Mouse (Mus musculus) monocyte, adult 2 months (primary cell): Measurements from ENCODE around the gene Zfp598.
"Not testable (repeated sequence)": the region's sequence is repeated elsewhere in the genome, so short reads cannot be mapped to it uniquely, and the experiment has no call there.

Experiments used
- DNase-seq, 2 experiments: peaks; one replicate each; pipeline ENCODE4 v3.0.0; 2022; ENCODE audit warnings: low spot score in 2 of 2, low read depth in 1 of 2

Zfp598 gene

DNA sequence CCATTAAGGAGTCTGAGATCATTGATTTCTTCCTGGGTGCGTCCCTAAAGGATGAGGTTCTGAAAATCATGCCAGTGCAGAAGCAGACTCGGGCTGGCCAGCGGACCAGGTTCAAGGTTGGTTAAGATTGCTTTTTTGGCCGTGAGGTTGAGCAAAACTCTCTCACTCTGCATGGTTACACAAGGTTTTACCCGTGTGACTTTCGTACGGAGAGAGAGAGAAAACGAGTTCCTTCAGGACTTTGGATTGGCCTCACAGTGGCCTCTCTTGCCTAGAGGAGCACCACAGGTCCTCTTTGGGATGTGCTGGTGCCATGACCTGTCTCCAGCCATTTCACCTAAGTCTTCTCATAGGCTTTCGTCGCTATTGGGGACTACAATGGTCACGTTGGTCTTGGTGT lies 51.1 kb downstream of the Zfp598 start:
- DNase-seq: not testable (repeated sequence)

- not testable (repeated sequence) for DNase-seq
Observed at GRCm38 (mm10) chr17:24721383-24721955, 52.0 kb downstream of the Zfp598 start.

- no peak for DNase-seq
Observed at GRCm38 (mm10) chr17:24722220-24722924, 52.9 kb downstream of the Zfp598 start.

DNA sequence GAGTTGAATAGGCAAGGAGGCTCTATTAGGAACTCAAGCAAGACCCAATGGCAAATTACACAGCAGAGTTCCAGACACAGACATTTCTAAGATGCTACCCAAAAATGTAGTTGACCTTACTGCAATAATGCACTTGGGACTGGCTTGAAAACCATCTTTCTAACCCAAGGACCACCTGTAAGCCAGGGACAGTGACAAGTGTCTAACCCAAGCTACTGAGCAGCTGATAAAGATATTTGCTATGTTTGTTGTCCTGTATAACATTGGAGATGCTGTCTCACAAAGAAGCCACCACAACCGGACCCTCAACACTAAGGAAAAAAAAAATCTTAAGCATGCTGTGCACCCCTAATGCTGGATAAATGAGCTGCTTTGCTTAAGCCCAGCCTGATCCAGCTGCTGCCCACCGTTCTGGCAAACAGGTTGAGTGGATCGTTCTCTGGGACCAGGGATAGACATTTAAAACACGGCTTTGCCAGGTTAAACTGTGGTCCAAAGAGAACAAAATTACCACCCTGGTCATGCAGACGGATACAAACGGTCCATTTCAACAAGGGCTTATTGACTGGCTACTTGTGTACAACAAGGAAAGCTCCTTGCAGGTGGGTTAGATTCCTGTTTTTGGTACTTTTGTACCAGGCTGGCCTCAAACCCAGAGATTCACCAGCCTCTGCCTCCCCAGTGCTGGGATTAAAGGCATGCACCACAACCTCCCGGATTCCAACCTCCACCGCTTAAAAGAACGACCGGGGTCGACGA lies 53.8 kb downstream of the Zfp598 start:
- no peak for DNase-seq

GRCm38 (mm10) chr17:24723881-24724180 lies 54.3 kb downstream of the Zfp598 start:
- DNase-seq: no peak

DNA sequence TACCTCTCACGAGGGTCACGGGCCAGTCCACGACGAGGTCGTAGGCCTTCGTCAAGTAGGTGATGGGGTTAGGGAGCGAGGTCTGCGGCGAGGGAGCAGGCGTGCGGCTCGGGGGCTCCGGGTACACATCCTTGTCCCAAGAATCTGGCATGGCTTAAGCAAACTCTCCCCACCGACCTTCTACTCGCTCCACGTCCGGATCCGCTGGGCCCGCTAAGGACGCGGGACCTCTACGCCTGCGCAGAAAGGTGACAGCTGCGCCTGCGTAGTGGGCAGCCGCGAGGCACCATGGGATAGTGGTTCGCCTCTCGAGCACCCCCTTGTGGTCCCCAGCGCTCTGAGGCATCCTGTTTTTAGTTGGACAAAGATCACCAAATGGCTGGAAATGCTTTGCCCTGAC lies 54.7 kb downstream of the Zfp598 start, which contains the start of gene Ndufb10:
TSS of gene Ndufb10 (minus strand) at position 295 of the 400 bp plus-strand sequence.
- peak; percentile 90 to 94 for DNase-seq

DNA sequence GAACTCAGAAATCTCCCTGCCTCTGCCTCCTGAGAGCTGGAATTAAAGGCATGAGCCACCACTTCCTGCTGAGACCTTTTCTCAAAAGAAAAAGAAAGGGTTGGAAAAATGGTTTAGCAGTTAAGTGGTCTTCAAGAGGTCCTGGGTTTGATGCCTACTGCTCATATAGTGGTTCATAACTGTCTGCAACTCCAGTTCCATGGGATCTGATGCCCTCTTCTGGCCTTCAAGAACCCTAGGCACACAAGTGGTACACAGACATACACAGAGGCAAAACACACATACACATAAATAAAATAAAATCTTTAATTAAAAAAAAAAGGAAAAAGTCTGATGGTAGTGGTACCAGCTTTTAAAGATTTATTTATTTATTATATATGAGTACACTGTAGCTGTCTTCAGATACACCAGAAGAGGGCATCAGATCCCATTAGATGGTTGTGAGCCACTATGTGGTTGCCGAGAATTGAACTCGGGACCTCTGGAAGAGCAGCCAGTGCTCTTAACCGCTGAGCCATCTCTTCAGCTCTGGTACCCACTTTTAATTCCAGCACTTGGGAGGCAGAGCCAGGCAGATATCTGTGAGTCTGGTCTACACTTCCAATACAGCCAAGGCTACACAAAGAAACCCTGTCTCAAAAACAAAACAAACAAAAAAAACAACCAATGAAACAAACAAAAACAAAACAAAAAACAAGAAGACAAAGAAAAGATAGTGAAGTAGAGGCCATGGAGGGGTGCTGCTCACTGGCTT lies 56.3 kb downstream of the Zfp598 start:
- no peak for DNase-seq

- no peak for DNase-seq
Observed at GRCm38 (mm10) chr17:24727618-24728017, 58.1 kb downstream of the Zfp598 start, which contains the start of gene Rpl3l. Gene Rpl3l, plus strand, starts transcription at chr17:24727820.

GRCm38 (mm10) chr17:24728184-24728583 lies 58.7 kb downstream of the Zfp598 start:
- no peak for DNase-seq

GRCm38 (mm10) chr17:24729067-24729466 lies 59.6 kb downstream of the Zfp598 start:
- no peak for DNase-seq

DNA sequence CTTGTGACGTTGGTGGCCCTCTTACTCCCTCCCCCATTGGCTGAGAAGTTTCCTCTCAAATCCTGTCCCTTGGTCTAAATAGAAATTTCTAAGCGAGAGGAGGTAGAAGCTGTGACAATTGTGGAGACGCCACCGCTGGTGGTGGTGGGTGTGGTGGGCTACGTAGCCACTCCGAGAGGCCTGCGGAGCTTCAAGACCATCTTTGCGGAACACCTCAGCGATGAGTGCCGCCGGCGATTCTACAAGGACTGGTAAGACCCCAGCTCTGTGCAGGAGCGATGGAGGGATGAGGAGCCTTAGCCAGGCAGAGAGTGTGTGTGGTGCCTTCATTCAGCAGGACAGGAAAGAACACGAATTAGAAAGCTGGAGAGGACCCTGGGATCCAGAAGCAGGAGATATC lies 61.3 kb downstream of the Zfp598 start:
- DNase-seq: no peak
